Mouse (Mus musculus) left cerebral cortex, adult 18-20 months (tissue): ENCODE measurements around the gene B3gat3. TPM values are rescaled to one million over a fixed set of nuclear protein-coding genes. Genes with fewer than 3 reads are reported as not detected.
"Not testable (repeated sequence)": the region's sequence is repeated elsewhere in the genome, so short reads cannot be mapped to it uniquely, and the experiment has no call there.

Experiments
- DNase-seq, 2 experiments: peaks; one replicate each; pipeline ENCODE4 v3.0.0; 2021 to 2022; ENCODE audit warnings: low spot score in 2 of 2, mixed read lengths in 1 of 2
- long read RNA-seq, 2 experiments: library from polyadenylated mRNA; stranded (forward); transcript quantifications; one replicate each; pipeline ENCODE4 v2.0.0; 2021
- total RNA-seq, 2 experiments: library from RNA; stranded (reverse); gene quantifications; 2 replicates each; pipeline ENCODE4 v1.2.3; 2021

The B3gat3 gene
- 100 to 1,000 TPM; 188 to 189 TPM for total RNA-seq
- long read RNA-seq, experiment 1, transcript B3gat3-203 (5 exons, 909 nt) = minor isoform, 9 of 299 reads
- long read RNA-seq, experiment 1, transcript B3gat3-201 (5 exons, 1,603 nt) = major isoform, 264 of 299 reads
- long read RNA-seq, experiment 1, partial matches to known transcripts = 8 of 299 reads
- long read RNA-seq, experiment 1, other reads (novel, unspliced or antisense) = 17 of 299 reads
- long read RNA-seq, experiment 2, transcript B3gat3-203 (5 exons, 909 nt) = minor isoform, 6 of 220 reads
- long read RNA-seq, experiment 2, transcript B3gat3-201 (5 exons, 1,603 nt) = major isoform, 200 of 220 reads
- long read RNA-seq, experiment 2, partial matches to known transcripts = 10 of 220 reads
- long read RNA-seq, experiment 2, other reads (novel, unspliced or antisense) = 4 of 220 reads

DNA sequence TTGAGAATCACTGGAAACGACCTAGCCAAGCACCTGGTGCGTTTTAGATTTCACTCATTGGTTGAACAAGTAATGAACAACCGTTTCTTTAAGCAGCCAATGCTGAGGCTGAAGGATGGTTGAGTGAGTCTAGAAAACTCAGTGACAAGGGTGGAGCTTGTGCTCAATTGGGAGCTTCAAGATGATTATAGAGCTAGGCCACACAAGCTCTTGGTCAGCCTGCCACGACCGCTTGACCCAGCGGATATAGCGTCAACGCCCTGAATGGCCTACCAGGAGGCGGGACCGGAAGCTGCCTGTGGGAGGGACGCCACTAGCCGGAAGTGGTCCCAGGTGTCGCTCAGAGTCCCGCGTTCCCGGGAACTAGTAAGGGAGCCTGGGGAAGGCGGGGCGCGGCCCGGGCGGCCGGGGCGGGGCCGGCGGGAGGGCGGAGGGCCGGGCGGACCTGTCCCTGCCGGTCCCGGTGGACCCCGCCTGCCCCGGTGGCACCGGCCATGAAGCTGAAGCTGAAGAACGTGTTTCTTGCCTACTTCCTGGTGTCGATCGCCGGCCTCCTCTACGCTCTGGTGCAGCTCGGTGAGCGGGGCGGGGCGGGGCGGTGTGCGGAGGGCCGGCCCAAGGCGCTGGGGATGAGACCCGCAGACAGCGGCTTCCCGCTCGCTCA lies at the start of gene B3gat3:
Gene B3gat3 (plus strand): TSS at position 302 of the 664 bp plus-strand sequence.
- peak; percentile 95 to 96 for DNase-seq

- not testable (repeated sequence) for DNase-seq
Measured at GRCm38 (mm10) chr19:8870381-8870780, 49.8 kb upstream of the B3gat3 start.

DNA sequence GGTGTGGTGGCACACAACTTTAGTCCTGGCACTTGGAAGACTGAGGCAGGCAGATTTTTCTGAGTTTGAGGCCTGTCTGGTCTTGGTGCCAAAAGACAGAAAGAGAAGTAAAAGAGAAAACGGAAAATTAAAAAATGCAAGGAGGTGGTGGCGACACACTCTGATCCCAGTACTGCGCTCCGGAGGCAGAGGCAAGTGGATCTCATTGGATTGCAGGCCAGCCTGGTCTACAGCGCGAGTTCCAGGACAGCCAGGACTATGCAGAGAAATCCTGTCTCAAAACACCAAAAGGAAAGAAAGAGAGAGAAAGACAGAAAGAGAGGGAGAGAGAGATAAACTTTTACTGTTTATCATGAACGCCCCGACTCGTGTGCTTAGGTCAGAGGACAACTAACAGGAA lies 49.3 kb upstream of the B3gat3 start:
- no peak for DNase-seq

GRCm38 (mm10) chr19:8871267-8872186 lies 48.6 kb upstream of the B3gat3 start, which contains the start of gene Ubxn1:
Ubxn1 (plus strand) TSS chr19:8871496.
- peak; percentile 98 to 99 for DNase-seq

GRCm38 (mm10) chr19:8872266-8872840 lies 47.8 kb upstream of the B3gat3 start:
- DNase-seq = no peak

GRCm38 (mm10) chr19:8875031-8875430 lies 45.1 kb upstream of the B3gat3 start:
- DNase-seq = no peak

GRCm38 (mm10) chr19:8880311-8881033 lies 39.7 kb upstream of the B3gat3 start, which contains the start of gene Uqcc3:
Uqcc3 (minus strand) TSS chr19:8880923.
- DNase-seq = peak; percentile 85 to 90

- no peak for DNase-seq
Measured at GRCm38 (mm10) chr19:8881034-8881392, 39.2 kb upstream of the B3gat3 start.

DNA sequence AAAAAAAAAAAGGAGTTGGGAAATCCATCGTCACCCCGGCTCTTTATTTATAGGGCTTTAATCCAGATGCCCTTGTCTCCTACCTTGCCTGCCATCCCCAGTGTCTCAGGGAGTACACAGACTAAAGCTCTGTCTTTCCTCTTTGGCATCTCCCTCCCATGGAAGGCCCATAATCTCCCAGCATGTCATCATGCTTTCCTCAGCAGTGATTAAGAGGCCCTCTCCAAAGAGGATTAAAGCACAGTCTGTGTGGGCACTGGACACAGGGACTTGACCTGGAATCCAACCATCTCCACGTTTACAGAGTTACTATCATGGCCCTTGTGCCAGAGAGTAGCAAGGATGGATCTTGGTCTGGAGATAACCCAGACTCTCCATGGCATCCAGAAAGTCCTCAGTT lies 36.6 kb upstream of the B3gat3 start, which contains the start of the genes Lbhd1 and Gm49403:
Gene Lbhd1 (plus strand): TSS at position 117 of the 400 bp plus-strand sequence.
Gene Gm49403 (plus strand): TSS at position 315 of the 400 bp plus-strand sequence.
- DNase-seq = no peak

- no peak for DNase-seq
Measured at GRCm38 (mm10) chr19:8886916-8887584, 33.1 kb upstream of the B3gat3 start.

DNA sequence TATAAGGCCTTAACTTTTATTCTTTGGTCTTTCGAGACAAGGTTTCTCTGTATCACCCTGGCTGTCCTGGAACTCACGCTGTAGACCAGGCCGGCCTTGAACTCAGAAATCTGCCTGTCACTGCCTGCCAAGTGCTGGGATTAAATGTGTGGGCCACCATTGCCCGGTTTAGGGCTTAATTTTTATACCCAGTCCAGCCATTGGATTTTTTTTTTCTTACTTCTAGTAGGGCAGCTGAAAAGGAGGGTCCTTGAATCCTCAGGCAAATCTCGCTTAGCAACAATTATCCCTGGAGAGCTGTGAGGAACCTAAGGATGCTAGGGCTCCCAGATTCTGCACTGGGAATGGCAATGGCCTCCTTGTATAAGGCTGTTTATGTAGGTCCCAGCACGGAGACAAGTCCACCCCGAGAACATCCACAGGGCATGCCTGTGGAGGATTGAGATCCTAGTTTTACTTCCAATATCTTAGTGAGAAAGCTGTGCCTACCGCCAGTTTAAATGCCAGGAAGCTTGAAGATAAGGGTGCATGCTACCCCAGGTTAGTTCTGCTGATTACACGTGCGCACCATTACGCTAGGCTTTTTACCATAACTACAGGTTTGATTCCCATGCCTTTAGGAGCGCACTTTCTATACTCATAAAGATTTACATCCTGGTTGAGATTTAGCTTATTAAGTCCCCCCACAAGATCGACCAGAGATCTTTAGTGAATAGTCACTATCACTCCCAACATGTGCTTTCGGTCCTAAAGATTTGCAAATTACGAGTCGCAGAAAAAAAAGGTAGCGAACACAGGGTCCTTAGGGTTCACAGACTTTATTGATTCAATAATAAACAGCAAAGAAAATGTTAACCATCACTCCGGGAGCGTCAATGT lies 32.4 kb upstream of the B3gat3 start:
- DNase-seq = no peak

- peak; percentile 93 to 94 for DNase-seq
Measured at GRCm38 (mm10) chr19:8888511-8889385, 31.4 kb upstream of the B3gat3 start, which contains the start of the genes 1810009A15Rik and Gm49416. 1810009A15Rik (plus strand) TSS chr19:8888853. Gm49416 (plus strand) TSS chr19:8888926.

DNA sequence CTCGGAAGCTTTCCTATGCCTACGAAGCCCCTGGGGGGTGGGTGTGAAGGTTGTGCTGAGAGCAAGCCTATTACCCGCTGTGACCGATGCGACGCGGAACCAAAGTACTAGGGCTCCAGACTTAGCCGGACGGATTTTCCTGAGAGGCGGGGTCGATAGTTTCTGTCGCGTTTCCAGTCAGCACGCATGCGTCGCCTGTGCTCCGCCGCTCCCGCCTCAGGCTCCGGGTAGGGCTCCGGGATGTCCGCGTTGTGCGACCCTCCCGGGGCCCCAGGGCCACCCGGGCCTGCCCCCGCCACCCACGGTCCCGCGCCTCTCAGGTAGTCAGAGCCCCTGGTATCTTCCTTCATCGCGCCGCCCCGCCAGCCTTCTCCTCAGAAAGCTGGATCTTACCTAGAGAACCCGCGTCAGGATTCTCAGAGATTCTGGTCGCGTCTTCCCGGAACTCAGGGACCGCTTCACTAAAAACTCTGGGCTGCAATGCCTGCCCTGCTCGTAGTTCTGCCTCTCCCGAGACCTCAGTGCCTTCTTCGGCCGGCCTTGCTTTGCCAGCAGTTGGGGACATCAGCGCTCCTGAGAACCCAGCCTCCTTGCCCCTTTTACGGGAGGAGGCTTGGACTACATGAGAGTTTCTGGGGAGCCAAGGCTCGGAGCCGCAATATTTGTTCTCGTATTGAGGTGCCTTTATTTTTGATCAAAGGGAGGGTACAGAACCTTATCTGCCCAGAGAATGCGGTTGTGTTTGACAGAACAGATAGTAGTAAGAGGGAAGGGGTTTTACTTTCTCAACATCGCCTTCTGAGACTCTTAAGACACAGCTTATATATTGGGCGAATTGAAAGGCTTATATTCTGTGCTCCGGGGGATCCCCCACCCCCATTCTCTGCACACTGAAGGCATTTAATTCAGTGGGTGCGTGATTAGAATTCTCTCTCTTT lies 27.1 kb upstream of the B3gat3 start, which contains the start of gene Ints5:
Gene Ints5 (plus strand): TSS at position 177 of the 938 bp plus-strand sequence.
- DNase-seq = peak; percentile 84 to 87

GRCm38 (mm10) chr19:8895397-8895960 lies 24.7 kb upstream of the B3gat3 start:
- DNase-seq = no peak

DNA sequence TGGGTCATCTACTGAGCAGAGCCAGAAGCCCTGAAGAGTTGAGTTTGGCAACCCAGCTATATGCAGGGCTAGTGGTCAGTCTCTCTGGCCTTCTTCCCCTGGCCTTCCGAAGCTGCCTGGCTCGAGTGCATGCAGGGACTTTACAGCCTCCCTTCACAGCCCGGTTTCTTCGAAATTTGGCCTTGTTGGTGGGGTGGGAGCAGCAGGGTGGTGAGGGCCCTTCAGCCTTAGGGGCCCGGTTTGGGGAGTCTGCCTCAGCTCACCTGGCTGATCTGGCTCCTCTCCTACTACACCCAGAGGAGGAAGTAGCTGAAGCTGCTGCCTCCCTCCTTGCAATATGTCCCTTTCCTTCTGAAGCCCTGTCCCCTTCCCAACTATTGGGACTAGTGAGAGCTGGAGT lies 23.9 kb upstream of the B3gat3 start:
- not testable (repeated sequence) for DNase-seq
